Mouse (Mus musculus) intestine, embryonic 16.5 days (tissue): Measurements from ENCODE around the gene Adssl1. TPM values are rescaled to one million over a fixed set of nuclear protein-coding genes. Genes with fewer than 3 reads are reported as not detected.

Source experiments
- ATAC-seq: fragments of 200-750 bp; cut with Nextera tagmentation; 2 replicates; pipeline ENCODE4 v1.8.0; 2017; ENCODE audit warnings: moderate TSS enrichment, moderate library complexity
- H3K27ac ChIP-seq: fragments of 300-500 bp; sonication (generic); 2 replicates; pipeline ENCODE4 v1.5.1; 2014; ENCODE audit warnings: mild to moderate bottlenecking, low read length
- H3K27me3 ChIP-seq: fragments of 300-500 bp; sonication (generic); replicated peaks from 2 replicates; pipeline ENCODE4 v1.6.1; 2014; ENCODE audit warnings: low read length, control low read depth, mixed read lengths; ENCODE audit not compliant: control insufficient read depth, insufficient read depth
- H3K36me3 ChIP-seq: fragments of 300-500 bp; sonication (generic); 2 replicates; pipeline ENCODE4 v1.6.1; 2014; ENCODE audit warnings: low read length, control low read depth; ENCODE audit not compliant: control insufficient read depth, insufficient read depth
- H3K4me1 ChIP-seq: fragments of 300-500 bp; sonication (generic); 2 replicates; pipeline ENCODE4 v1.6.1; 2014; ENCODE audit warnings: low read length, control low read depth, mixed read lengths; ENCODE audit not compliant: control insufficient read depth, insufficient read depth
- H3K4me2 ChIP-seq: fragments of 300-500 bp; sonication (generic); 2 replicates; pipeline ENCODE4 v1.6.1; 2014; ENCODE audit warnings: low read depth, low read length, control low read depth
- H3K4me3 ChIP-seq: fragments of 300-500 bp; sonication (generic); 2 replicates; pipeline ENCODE4 v1.5.1; 2014; ENCODE audit warnings: mild to moderate bottlenecking, low read length
- H3K9ac ChIP-seq: fragments of 300-500 bp; sonication (generic); 2 replicates; pipeline ENCODE4 v1.6.1; 2014; ENCODE audit warnings: low read depth, low read length
- H3K9me3 ChIP-seq: fragments of 300-500 bp; sonication (generic); 2 replicates; pipeline ENCODE4 v1.6.1; 2016; ENCODE audit warnings: low read length, control low read depth; ENCODE audit not compliant: control insufficient read depth
- WGBS: fragments of 180-500 bp; shearing (Covaris S2); extraction: QIAGEN DNeasy Blood & Tissue Kit; methylation state at CpG from one replicate; pipeline ENCODE4 v1.1.7; 2014; 5-methylcytosine and 5-hydroxymethylcytosine counted together
- polyA plus RNA-seq: library from polyadenylated mRNA; unstranded; fragments of >200 nt; fragmentation: Nextera tagmentation; extraction: Ambion mirVana; gene quantifications from 2 replicates; pipeline ENCODE4 v1.2.1, GENCODE M21; 2015

Adssl1 gene
- polyA plus RNA-seq, 1 experiment from 2014 or later, result 2.7 TPM

GRCm38 (mm10) chr12:112628928-112629721, 9.3 kb downstream of the Adssl1 start:
- Histone ChIP-seq H3K9ac (peak overlapping the region; percentile 58), H3K27me3 (no peaks in the 10 kb centered on the region), H3K4me1 (peaks cover 26% of the 10 kb centered on the region), H3K36me3 (no peaks in the 10 kb centered on the region), H3K27ac (no peak overlapping the region), H3K4me2 (peak overlapping the region; percentile 53), H3K4me3 (peak overlapping the region; percentile 29; the same call in 1 of the 2 replicates), H3K9me3 (no peaks in the 10 kb centered on the region)
- WGBS, result 30% methylated on average over 19 of the region's 19 CpGs
- peak; percentile 75 for ATAC-seq

GRCm38 (mm10) chr12:112630029-112630428, 10.2 kb downstream of the Adssl1 start:
- WGBS, result 94% methylated on average over 12 of the region's 12 CpGs

GRCm38 (mm10) chr12:112630796-112631195, 11.0 kb downstream of the Adssl1 start:
- Histone ChIP-seq H3K4me1 (peaks cover 26% of the 10 kb centered on the region), H3K27ac (no peak overlapping the region), H3K9me3 (no peaks in the 10 kb centered on the region), H3K4me2 (no peak overlapping the region), H3K36me3 (no peaks in the 10 kb centered on the region), H3K4me3 (no peak overlapping the region), H3K27me3 (no peaks in the 10 kb centered on the region), H3K9ac (no peak overlapping the region)
- no peak for ATAC-seq
- WGBS, result 66% methylated on average over 5 of the region's 5 CpGs

More at GRCm38 (mm10) chr12:112630029-112630428, 10.2 kb downstream of the Adssl1 start:
- H3K4me1 ChIP-seq, result peaks cover 26% of the 10 kb centered on the region
- H3K4me3 ChIP-seq, result no peak overlapping the region
- no peaks in the 10 kb centered on the region for H3K9me3 ChIP-seq
- ATAC-seq, result no peak
- H3K4me2 ChIP-seq, result no peak overlapping the region
- no peaks in the 10 kb centered on the region for H3K36me3 ChIP-seq
- no peak overlapping the region for H3K9ac ChIP-seq
- H3K27me3 ChIP-seq, result no peaks in the 10 kb centered on the region
- no peak overlapping the region for H3K27ac ChIP-seq

DNA sequence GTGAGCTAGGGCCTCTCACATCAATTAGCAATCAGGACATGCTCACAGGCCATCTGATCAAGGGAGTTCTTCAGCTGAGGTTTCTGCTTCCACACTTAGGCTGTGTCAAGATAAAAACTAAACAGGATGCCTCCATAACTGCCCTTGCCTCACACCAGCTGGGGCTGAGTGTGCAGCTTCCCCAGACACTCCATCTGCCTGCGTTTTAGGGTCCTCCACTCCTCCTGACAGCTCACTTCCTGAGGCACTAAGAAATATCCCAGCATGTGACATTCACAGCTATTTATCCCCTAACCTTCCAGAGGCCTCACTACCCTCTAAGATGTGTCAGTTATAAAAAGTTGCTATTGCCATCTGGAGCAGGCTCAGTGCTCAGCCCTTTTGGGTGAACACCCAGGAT, 11.6 kb downstream of the Adssl1 start:
- Histone ChIP-seq H3K4me1 (peaks cover 23% of the 10 kb centered on the region), H3K9ac (no peak overlapping the region), H3K4me3 (no peak overlapping the region), H3K4me2 (no peak overlapping the region), H3K9me3 (no peaks in the 10 kb centered on the region), H3K27me3 (no peaks in the 10 kb centered on the region), H3K36me3 (no peaks in the 10 kb centered on the region), H3K27ac (peak overlapping the region; percentile 40)
- WGBS, result 27% methylated on average over 1 of the region's 1 CpGs
- no peak for ATAC-seq

GRCm38 (mm10) chr12:112632084-112632777, 12.4 kb downstream of the Adssl1 start:
- no peak for ATAC-seq
- Histone ChIP-seq H3K9ac (no peak overlapping the region), H3K4me3 (no peak overlapping the region), H3K4me2 (no peak overlapping the region), H3K36me3 (no peaks in the 10 kb centered on the region), H3K9me3 (no peaks in the 10 kb centered on the region), H3K27me3 (no peaks in the 10 kb centered on the region), H3K4me1 (peaks cover 17% of the 10 kb centered on the region), H3K27ac (0 out of 2 replicates have a peak overlapping the region, but pooled peaks have one; percentile 30)
- WGBS, result 64% methylated on average over 11 of the region's 11 CpGs

DNA sequence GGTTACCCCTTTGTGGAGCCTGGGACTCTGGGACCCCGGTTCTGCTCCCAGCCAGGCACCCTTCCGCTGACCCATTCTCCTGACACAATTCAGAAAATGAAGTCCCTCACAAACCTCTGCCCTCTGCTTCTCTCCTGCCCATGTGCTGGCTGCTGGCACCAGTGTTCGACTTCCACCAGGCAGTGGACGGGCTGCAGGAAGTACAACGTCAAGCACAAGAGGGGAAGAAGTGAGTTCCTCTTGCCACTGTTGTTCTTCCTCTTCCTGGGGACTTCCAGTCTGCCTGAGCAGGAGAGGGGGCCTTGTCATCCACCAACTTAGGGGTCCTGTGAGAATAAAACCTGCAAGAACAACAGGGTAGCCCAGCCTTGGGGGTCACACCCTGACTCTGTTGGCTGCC, 13.1 kb downstream of the Adssl1 start:
- H3K27me3 ChIP-seq, result no peaks in the 10 kb centered on the region
- H3K9me3 ChIP-seq, result no peaks in the 10 kb centered on the region
- ATAC-seq, result no peak
- H3K4me2 ChIP-seq, result no peak overlapping the region
- H3K9ac ChIP-seq, result no peak overlapping the region
- peaks cover 17% of the 10 kb centered on the region for H3K4me1 ChIP-seq
- H3K36me3 ChIP-seq, result no peaks in the 10 kb centered on the region
- no peak overlapping the region for H3K4me3 ChIP-seq
- no peak overlapping the region for H3K27ac ChIP-seq
- 75% methylated on average over 5 of the region's 5 CpGs for WGBS

GRCm38 (mm10) chr12:112633686-112634085, 13.8 kb downstream of the Adssl1 start:
- 59% methylated on average over 9 of the region's 9 CpGs for WGBS
- peaks cover 13% of the 10 kb centered on the region for H3K4me1 ChIP-seq
- no peaks in the 10 kb centered on the region for H3K27me3 ChIP-seq
- H3K9me3 ChIP-seq, result no peaks in the 10 kb centered on the region
- no peak overlapping the region for H3K4me2 ChIP-seq
- no peak overlapping the region for H3K4me3 ChIP-seq
- H3K36me3 ChIP-seq, result no peaks in the 10 kb centered on the region
- no peak overlapping the region for H3K9ac ChIP-seq
- no peak overlapping the region for H3K27ac ChIP-seq
- ATAC-seq, result no peak

DNA sequence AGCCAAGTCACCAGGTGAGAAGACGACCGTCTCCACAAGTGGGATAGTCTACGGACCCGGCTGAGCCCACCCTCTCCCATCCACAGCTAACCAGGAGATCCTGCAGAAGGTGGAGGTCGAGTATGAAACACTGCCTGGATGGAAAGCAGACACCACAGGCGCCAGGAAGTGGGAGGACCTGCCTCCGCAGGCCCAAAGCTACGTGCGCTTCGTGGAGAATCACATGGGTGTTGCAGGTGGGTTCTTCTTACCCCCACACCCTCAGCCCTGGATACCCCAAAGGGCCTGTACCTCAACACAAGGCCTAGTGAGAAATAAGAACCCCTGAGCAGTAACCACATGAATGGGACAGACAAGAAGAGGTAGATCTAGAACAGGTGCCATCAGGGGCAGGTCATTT, 19.7 kb downstream of the Adssl1 start:
- no peaks in the 10 kb centered on the region for H3K27me3 ChIP-seq
- H3K36me3 ChIP-seq, result no peaks in the 10 kb centered on the region
- H3K4me1 ChIP-seq, result 0 out of 2 replicates have a peak, but pooled peaks cover 4% of the 10 kb centered on the region
- 74% methylated on average over 10 of the region's 10 CpGs for WGBS
- ATAC-seq, result no peak
- H3K4me2 ChIP-seq, result no peak overlapping the region
- no peaks in the 10 kb centered on the region for H3K9me3 ChIP-seq
- H3K9ac ChIP-seq, result no peak overlapping the region
- no peak overlapping the region for H3K27ac ChIP-seq
- no peak overlapping the region for H3K4me3 ChIP-seq

GRCm38 (mm10) chr12:112643126-112643525, 23.3 kb downstream of the Adssl1 start:
- Histone ChIP-seq H3K36me3 (peaks cover under 1% of the 10 kb centered on the region; the same call in 1 of the 2 replicates), H3K9me3 (no peaks in the 10 kb centered on the region), H3K4me2 (no peak overlapping the region), H3K9ac (no peak overlapping the region), H3K4me3 (no peak overlapping the region), H3K4me1 (peaks cover 14% of the 10 kb centered on the region), H3K27ac (no peak overlapping the region), H3K27me3 (no peaks in the 10 kb centered on the region)
- WGBS, result 88% methylated on average over 6 of the region's 6 CpGs
- no peak for ATAC-seq
